Mouse (Mus musculus): ENCODE measurements at regions not wholly inside any gene's neighbourhood (a gene's known extent, or its start where the extent isn't known, plus 50 kb on each side); places are given as distances from the start of the nearest gene placed in this dataset.
A peak's percentile ranks its signal among the peaks of the same experiment; 100 is the strongest.
"Not testable (repeated sequence)": the region's sequence is repeated elsewhere in the genome, so short reads cannot be mapped to it uniquely, and the experiment has no call there.

DNA sequence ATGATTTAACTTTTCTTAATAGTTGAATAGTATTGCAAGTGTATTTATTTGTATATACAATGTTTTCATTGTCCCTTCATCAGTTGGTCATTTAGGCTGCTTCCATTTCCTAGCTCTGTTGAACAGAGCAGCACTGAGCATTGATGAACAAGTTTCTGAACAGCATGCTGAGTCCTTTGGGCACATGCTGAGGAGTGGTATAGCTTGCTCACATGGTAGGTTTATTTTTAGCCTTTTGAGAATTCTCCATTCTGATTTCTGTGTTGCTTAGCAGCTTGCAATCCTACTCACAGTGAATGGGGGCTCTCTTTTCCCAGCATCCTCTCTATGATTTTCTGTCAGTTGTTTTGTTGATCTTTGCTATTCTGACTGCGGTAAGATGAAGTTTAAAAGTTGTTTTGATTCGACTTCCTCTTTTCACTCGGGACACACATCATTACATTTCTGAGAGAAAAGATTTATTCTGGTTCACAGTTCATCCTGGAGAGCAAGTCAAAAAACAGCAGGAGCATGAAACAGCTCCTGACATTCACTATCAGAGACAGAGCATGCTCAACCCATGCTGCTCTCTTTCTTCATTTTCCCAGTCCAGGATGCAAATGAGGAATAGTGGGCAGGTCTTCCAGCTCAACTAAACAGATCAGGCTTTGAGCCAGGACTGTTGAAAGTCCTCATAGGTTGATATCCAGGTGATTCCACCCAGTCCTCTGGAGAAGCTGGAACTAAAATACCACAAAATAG, 413.1 kb downstream of the Gm37988 start:
- no peak for DNase-seq

DNA sequence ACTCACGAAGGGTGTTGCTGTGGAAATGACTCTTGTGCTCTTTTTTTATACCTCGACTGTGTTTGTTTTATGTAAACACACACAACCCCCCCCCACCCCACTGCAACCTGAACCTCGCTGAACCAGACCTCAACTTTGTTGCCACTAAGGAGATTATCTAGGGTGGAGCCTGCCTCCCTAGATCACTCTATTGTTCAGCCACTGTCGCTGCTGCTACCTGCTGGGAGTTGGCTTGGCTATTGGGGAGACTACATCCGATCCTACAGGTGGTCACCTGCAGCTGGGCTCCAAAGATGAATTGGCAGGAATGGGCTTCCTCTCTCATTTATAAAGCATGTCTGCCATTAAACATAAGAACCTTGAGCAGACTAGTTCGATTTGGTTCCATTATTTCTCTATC, 420.2 kb downstream of the Gm37988 start:
- DNase-seq, result no peak

DNA sequence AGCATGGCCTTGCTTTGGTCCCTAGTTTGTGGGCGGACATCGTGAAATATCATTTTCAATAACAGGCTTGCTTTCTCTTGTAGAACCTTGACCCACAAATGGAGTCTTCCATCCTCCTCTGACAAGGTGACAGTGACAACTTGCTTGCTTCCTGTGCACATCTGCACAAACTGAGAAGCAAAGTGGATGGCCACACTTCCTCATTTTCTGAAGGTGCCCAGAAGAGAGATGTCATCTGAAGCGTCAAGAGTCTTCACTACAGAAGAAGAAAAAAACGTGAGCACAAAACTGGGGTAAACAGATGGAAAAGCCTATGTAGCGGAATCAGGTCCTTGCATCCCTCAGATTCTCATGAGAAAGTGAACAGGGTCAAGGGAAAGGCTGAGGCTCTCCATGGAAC, 423.5 kb downstream of the Gm37988 start:
- no peak for DNase-seq

DNA sequence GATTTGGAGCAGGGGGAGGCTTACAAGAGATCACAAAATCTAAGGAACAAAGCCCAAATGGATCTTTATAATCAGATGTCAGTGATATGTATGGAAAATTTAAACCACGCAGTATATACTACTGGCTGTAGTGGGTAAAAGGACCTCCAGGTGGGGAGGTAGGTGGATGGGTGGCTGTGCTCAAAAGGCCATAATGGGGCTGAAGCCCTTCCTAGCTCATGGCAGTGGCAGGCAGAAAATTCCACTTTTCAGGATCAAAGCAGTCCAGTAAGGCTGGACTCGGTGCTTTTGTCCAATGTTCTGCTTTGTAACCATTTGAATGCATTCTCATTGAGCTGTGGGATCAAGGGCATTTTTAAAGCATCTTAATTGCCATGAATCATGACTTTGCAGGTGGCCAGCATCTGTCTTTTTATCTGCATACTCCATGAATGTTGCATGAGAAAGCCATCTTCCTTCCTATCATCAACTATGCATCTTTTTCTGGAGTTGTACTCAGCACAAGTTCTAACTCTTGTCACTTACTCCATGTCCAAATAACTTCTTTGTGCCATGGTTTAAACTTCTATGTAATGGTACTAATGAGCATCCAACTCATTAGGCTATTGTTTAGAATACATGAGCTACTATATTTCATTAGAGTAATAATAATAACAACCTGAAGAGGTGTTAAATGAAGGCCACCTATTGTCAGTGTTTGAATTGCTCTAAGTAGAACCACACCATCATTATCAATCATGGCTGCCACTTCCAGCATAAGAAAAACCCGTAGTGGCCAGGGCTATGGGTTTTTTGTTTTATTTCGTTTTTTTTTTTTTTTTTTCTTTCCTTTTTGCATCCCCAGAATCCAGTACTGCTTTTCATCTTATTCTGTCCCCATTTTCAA, 424.5 kb downstream of the Gm37988 start:
- no peak for DNase-seq

DNA sequence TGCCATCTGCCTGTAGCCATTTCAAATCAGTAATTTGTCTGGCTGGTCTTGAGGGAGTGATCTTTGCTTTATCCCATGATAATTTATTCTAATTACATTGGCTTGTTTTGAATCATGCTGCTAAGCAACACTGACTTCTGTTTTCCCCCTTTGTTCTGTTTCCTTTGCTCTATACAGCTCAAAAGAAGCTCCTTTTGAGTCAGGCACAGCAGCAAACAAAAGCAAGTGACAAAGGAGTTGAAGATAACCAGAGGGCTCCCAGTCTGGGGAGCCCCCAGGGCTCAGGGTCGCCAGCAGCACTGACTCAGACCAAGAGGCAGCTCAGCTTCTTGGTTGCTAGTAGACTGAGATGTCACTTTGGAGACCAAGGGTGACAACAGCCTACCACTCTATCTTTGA, 425.2 kb downstream of the Gm37988 start:
- DNase-seq, result no peak

DNA sequence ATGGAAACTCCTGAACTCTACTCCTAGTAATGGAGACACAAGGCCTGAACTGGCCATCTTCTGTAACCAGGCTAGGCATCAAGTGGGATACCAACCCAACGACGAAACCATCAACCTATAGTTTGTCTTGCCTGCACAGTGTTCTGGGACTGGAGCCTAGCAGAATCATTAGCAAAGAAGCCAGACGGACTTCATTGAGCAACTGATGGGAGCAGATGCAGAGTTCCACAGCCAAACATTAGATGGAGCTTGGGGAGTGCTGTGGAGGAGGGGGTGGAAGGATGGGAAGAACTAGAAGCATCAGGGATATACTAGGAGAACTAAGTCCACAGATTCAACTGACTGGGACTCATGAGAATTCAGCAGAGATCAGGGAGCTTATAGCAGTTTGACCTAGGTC, 435.5 kb downstream of the Gm37988 start:
- DNase-seq, result peak; percentile 1

DNA sequence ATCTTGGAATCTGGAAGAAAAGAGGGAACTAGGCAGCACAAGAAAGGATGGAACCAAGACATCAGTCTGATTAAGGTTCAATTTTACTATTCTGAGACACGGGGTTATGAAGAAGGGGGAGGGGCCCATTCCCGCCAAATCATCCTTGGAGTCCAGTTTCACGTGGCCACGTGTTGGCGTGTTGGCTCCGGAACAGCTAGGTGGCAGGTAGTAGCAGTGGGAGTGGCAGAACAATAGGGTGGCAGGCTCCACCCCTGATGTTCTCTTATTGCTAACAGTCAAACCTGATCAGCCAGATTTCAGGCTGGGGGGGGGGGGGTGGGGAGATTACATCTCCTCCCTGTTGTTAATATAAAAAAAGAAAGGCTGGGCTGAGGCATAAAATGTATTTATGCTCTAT, 453.2 kb downstream of the Gm37988 start:
- DNase-seq, result not testable (repeated sequence)

DNA sequence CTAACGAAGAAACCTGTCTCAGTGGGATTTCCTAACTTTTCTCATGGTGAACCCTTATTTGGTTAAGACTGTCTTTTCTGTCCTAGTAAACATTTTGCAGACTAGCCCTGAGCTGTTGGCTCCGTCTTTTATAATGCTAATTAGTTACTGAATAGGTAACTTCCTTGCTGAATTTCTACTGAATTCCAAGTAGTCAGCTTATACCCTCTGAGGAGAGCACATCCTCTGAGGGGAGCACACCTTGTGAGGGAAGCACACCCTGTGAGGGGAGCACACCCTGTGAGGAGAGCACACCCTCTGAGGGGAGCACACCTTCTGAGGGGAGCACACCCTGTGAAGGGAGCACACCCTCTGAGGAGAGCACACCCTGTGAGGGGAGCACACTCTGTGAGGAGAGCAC, 453.6 kb downstream of the Gm37988 start:
- DNase-seq, result not testable (repeated sequence)

DNA sequence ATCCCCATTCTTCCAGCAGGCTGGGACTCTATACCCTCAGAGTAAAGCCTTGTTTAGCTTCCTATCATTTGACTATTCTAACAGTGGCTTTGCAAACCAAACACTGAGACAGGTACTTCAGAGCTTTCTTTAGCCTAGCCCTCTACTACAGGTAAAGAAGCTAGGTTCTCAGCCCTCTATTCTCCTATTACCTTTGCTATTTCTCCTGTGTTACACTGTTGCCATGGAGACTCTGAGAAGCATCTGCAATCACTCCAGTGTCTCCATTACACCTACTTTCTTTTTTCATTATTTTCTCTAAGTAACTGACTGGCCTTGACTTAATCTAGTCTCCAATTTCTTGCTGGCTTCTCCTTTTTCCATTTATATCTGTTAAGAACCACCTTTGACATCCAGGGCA, 466.2 kb downstream of the Gm37988 start:
- no peak for DNase-seq

DNA sequence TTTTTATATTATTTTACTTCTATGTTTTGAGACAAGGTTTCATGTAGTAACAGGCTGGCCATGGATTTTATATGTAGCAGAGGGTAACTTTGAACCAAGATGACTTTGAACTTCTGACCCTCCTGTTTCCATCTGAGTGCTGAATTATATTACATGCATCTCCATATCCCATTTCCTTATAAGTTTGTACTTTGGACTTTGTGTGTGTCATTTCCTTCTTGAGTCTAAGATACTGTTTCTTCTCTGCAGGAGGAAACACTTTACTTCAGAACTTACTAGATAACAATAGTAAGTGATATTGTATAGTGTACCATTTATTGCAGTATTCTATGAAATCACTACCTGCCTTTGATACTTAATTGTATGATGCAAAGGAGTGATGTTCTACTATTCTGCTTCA, 486.9 kb downstream of the Gm37988 start:
- no peak for DNase-seq

DNA sequence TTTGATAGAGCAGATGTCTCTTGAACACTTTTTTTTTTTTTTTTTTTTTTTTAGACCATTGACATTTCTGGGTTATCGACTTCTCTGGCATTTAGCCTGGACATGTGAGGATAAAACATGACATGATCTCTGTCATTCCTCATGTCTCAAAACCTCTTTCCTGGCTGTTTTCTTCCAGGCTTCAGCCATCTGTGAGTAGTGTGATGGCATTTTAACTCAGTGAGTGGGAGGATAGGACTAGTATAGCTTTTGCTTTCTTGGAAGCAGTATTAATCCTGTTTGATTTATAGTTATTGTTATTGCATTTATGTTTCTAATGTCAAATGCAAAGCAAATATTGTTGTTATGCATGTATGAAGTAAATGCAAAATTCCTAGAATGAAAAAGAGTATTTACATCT, 489.9 kb downstream of the Gm37988 start:
- DNase-seq, result peak; percentile 5

DNA sequence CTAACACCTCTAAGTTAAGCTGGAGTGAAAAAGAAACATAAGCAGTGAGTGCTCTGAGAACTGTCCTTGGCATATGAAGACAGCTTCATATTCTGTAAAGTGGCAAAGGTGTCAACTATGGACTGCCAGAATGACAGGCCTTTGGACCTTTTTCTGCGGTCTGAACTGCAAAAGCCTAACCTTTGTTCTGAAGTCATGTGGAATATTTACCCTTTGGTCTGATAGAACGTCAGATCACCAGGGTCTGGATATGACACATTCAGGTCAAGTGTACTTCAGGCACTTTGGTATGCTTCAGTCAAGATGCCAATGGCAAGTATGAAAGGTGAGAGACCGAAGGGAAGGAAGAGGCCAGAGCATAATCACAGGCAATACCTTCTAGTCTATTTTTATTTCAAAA, 504.0 kb downstream of the Gm37988 start:
- no peak for DNase-seq

DNA sequence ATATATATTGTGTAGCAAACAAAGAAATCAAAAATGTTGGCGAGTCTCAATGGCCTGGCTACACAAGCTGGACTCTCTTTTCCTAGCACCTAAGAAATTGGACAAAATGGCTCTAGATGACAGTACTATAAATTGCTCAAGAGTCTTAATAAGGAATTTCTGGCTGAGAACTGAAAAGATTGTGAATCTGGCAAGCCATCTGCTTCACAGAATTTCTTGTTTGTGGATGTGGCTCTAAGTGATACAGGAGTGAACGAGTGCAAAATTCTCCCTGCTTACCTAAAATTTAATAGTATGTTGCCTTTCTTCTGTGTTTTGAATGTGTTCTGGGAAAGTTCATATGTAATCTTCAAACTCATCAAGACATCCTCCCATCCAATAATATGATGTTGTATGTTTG, 508.1 kb downstream of the Gm37988 start:
- DNase-seq, result peak; percentile 26

DNA sequence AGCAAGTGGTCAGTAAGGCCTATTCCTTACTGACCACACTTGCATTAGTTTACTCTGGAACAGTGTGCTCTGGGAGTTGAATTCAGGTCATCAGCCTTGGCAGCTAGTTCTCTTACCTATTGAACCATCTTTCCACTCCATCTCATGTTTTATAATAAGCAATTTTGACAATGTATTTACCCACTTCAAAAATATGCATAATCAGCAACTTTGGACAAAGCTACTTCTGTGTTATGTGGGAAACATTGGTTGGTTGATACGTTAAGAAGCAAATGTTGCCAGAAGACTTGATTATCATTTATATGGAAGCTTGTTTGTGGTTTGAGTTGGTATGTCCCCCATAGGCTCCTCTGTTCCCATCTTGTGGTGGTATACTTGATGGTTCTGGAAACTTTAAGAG, 509.4 kb downstream of the Gm37988 start:
- DNase-seq, result no peak

DNA sequence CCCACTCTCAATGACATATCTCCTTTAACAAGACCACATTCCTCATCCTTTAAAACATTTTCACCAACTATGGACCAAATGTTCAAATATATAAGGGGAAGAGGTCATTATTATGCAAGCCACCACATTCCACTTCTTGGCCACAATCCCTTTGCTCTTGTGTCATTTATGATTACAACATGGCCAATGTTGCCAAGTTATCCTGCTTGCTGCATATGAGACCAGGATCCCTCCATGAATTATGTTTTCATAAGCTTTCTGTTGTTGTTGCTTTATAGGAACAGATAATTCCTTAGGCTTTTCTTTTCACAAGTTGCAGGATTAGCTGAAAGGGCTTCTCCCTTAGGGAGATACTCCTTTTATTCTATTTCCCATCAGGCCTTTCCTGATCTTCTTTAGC, 518.6 kb downstream of the Gm37988 start:
- DNase-seq, result no peak

All from right cerebral cortex, adult 18-20 months (tissue).